Mouse (Mus musculus) olfactory bulb, adult 2 months (tissue): ENCODE measurements around the gene Slf2.
A peak's percentile ranks its signal among the peaks of the same experiment; 100 is the strongest.

Experiments
- CTCF ChIP-seq: fragments of 200-500 bp; IDR thresholded peaks from 2 replicates; pipeline ENCODE4 v1.5.1; 2012; ENCODE audit warnings: low read depth, mild to moderate bottlenecking, low read length, moderate library complexity; ENCODE audit not compliant: insufficient read depth
- POLR2A ChIP-seq: fragments of 200-500 bp; IDR thresholded peaks from 2 replicates; pipeline ENCODE4 v1.6.1; 2012; ENCODE audit warnings: mild to moderate bottlenecking, low read depth, low read length, moderate library complexity; ENCODE audit not compliant: insufficient read depth

- TF ChIP-seq POLR2A: no peak
- peak; percentile 75 for TF ChIP-seq CTCF
Measured at GRCm38 (mm10) chr19:44895245-44895644, 35.7 kb upstream of the Slf2 start.
